Mouse (Mus musculus) spleen, postnatal 0 days (tissue): ENCODE data around the gene Oca2. TPM values are rescaled to one million over a fixed set of nuclear protein-coding genes. Genes with fewer than 3 reads are reported as not detected.

Experiments used
- polyA plus RNA-seq: library from polyadenylated mRNA; unstranded; fragments of >200 nt; fragmentation: Nextera tagmentation; extraction: Ambion mirVana; gene quantifications from 2 replicates; pipeline ENCODE4 v1.2.1, GENCODE M21; 2015

Gene Oca2
- polyA plus RNA-seq, result 0.10 TPM in 1 of 2 replicates, not detected in the other

DNA sequence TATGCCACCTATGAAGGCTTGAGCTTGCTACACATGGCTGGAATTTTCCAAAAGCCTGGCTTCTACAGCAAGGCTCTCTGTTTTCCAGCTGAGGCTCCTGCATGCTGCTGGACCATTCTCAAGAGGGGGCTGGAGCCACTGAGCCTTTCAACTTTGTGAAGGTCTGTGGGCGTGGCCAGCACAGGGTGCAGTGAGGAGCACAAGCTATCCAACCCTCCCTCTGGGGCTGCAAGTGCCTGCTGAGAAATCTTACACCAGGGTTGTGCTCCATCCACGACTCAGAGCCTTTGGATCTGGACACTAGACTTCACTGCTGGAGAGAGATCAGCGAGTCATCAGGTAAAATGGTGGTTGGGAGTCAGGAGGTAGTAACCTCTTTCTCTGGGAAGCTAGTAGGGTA is at the start of gene Oca2:
Gene Oca2, plus strand, starts transcription at position 218 of the 400 bp plus-strand sequence.

Other genes starting within 250 kb of the Oca2 start
- gene Nipa1, start 219.8 kb upstream of the Oca2 start, polyA plus RNA-seq, result 11.8 and 13.8 TPM in 2 replicates
- 17.2 and 19.0 TPM in 2 replicates for gene Herc2, start 189.6 kb upstream of the Oca2 start, polyA plus RNA-seq